1 mouse cellular context compared by ENCODE assay signal in genomic region chr19:8942276-8942964, GRCm38 (mm10).
TF ChIP-seq lines count a peak whose summit lies in the region.

No protein-coding gene starts in this region.

TF ChIP-seq in C2C12, 6 proteins besides CTCF, POLR2A, EP300 and RAD21:
- TF ChIP-seq MAX (IDR thresholded peaks at IDR 0.05) (no peak), MYOD1 (IDR thresholded peaks at IDR 0.05; ENCODE audit: control insufficient read depth, insufficient read length, low read depth) (no peak), USF1 (IDR thresholded peaks at IDR 0.05; ENCODE audit: low read depth) (no peak), MYOG (IDR thresholded peaks at IDR 0.05; ENCODE audit: control insufficient read depth, extremely low read depth, insufficient read length) (no peak), CEBPB (IDR thresholded peaks at IDR 0.05; ENCODE audit: low read depth) (no peak), FOSL1 (IDR thresholded peaks at IDR 0.05; ENCODE audit: insufficient read depth, low read length, poor library complexity, severe bottlenecking) (no peak)
